Mouse (Mus musculus): Measurements from ENCODE around the gene Tjp1. TPM values are rescaled to one million over a fixed set of nuclear protein-coding genes. Genes with fewer than 3 reads are reported as not detected.

The Tjp1 gene
- total RNA-seq, 1 experiment: 39.3 TPM

DNA sequence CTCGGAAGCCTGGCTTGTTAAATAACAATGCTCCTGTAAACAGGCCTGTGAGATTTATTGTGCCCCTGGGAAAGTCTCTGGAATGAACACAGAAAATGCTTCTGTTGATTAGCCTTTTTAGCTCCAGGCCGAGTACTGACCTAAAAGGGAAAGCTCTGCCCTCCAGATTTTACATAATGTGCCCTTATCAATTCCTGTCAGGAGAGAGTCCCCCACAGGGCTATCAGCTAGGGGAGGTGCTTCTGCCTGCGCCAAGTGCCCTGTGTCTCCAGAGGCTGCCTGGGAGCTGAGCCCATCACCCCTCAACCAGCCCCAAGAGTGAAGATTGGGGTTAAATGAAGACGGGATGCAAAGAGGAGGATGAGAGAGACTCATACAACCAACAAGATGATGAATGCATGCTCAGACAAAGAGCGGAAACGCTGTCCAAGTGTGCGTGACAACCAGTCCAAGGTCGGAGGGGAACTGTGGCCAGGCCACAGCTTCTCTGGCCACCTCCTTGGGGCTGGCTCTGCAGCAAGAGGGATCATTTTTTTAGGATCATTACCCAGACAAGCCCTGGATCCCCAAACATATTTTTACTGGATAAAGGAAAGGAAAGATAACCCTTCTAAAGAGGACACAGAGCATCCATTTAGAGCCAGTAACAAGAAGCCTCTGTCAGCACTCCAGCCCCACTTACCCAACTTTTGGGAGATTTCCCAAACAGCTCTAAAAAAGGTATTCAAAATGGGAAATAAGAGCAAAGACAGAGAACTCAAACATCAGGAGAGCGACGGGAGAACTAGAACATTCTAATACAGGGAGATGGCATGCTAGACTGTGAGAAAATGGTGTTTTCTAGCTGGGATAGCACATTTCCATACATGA lies 110.1 kb downstream of the Tjp1 start:
- no peak overlapping the region for H3K27ac ChIP-seq (ENCODE audit: insufficient read depth, low read depth, low read length, poor library complexity, severe bottlenecking)
- no peaks in the 10 kb centered on the region for H3K9me3 ChIP-seq (ENCODE audit: control insufficient read depth, insufficient read depth, low read depth, low read length)
- H3K4me3 ChIP-seq (ENCODE audit: insufficient read depth in 1 of 2, low read depth in 1 of 2, low read length in 2 of 2, poor library complexity in 1 of 2, severe bottlenecking in 1 of 2): no peak overlapping the region
- no peaks in the 10 kb centered on the region for H3K36me3 ChIP-seq (ENCODE audit: control insufficient read depth, insufficient read depth, low read length, poor library complexity, severe bottlenecking)
- no peak for TF ChIP-seq CHD2 (IDR thresholded peaks at IDR 0.05; ENCODE audit: low read depth, low read length)
- no peak for TF ChIP-seq ZNF384 (IDR thresholded peaks at IDR 0.05; ENCODE audit: low read depth, low read length)
- no peak for DNase-seq (ENCODE audit: low read depth, low spot score)
- peaks cover 1 to 14% of the 10 kb centered on the region in 2 experiments; a peak in 3 of 4 replicates for H3K4me1 ChIP-seq (ENCODE audit: control insufficient read depth in 2 of 2, insufficient read depth in 2 of 2, low read length in 2 of 2, poor library complexity in 1 of 2)
- in situ Hi-C loops (cut with MboI; ENCODE audit: low sequenced_read_pairs in 2 of 2, unreplicated experiment in 2 of 2): no loop called here
- H3K9ac ChIP-seq (ENCODE audit: insufficient read depth, low read depth, low read length, poor library complexity, severe bottlenecking): no peak overlapping the region

DNA sequence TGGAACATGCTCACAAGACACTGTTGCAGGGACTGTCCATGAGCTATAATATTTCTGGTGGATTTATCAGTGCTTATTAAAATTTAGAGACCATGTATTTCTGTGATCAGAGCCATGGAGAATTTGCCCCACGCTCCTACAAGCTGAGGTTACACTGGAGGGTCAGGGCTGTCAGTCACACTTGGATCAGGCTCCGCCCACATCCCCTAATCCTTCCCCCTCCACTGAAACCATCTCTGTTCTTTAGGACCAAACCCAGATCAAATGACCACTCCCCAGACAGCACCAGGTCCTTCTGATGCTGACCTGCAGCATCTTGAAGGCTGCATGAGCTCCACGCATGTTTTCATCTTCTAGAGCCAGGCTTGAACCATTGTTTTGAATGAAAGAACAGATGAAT lies 111.1 kb downstream of the Tjp1 start:
- Histone ChIP-seq H3K9me3 (ENCODE audit: control insufficient read depth, insufficient read depth, low read depth, low read length) (no peaks in the 10 kb centered on the region), H3K36me3 (ENCODE audit: control insufficient read depth, insufficient read depth, low read length, poor library complexity, severe bottlenecking) (no peaks in the 10 kb centered on the region), H3K27ac (ENCODE audit: insufficient read depth, low read depth, low read length, poor library complexity, severe bottlenecking) (no peak overlapping the region), H3K4me1 (ENCODE audit: control insufficient read depth in 2 of 2, insufficient read depth in 2 of 2, low read length in 2 of 2, poor library complexity in 1 of 2) (peaks cover 0 to 12% of the 10 kb centered on the region in 2 experiments; a peak in 2 of 4 replicates), H3K9ac (ENCODE audit: insufficient read depth, low read depth, low read length, poor library complexity, severe bottlenecking) (no peak overlapping the region), H3K4me3 (ENCODE audit: insufficient read depth in 1 of 2, low read depth in 1 of 2, low read length in 2 of 2, poor library complexity in 1 of 2, severe bottlenecking in 1 of 2) (no peak overlapping the region)
- no peak for DNase-seq (ENCODE audit: low read depth, low spot score)
- in situ Hi-C loops (cut with MboI; ENCODE audit: low sequenced_read_pairs in 2 of 2, unreplicated experiment in 2 of 2): no loop called here
- TF ChIP-seq CHD2 (IDR thresholded peaks at IDR 0.05; ENCODE audit: low read depth, low read length) (no peak), HCFC1 (IDR thresholded peaks at IDR 0.05; ENCODE audit: borderline replicate concordance, insufficient read depth, low read length) (no peak)

DNA sequence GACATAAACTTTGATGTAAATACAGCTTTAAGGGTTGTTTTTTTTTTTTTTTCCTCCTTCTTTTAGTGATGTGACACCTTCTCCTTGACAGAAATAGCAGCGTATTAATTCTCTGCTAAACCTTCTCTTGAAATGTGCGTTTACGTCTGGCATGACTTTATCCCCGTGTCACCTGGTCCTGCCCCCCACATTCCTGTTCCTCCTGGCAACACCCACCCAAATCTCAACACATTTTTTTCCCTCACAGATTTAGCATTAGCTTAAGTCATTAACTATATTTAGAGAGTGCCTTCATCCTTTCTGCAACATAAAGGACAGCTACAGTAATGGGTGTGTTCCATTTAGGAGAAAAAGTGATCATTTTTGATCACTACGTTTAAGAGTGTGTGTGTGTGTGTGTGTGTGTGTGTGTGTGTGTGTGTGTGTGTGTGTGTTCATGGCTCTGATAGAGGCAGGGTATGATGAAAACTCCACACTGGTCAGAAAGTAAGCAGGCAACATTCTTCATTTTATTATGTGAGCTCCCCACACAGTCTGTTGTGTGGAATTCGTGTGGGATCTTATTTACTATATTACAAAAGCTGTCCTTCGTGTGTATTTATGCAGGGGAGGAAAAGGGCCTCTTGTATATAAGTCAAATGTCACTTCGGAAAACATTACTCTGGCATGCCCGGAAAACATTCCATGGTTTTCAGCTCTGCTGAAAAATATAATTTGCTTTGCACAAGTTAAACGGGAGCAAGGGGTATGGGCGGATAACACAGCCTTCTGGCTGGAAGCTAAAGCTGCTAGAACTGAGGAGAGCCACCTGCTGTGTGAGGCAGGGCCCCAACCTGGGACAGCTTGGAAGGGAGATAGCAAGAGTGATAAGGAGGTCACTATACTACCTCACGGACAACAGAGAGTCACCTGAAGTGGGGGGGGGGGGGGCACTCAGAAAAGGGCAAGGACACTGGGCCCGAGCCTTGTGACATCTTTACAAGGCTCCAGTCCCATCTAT lies 113.3 kb downstream of the Tjp1 start:
- Histone ChIP-seq H3K9ac (ENCODE audit: insufficient read depth, low read depth, low read length, poor library complexity, severe bottlenecking) (no peak overlapping the region), H3K4me3 (ENCODE audit: insufficient read depth in 1 of 2, low read depth in 1 of 2, low read length in 2 of 2, poor library complexity in 1 of 2, severe bottlenecking in 1 of 2) (no peak overlapping the region), H3K4me1 (ENCODE audit: control insufficient read depth in 2 of 2, insufficient read depth in 2 of 2, low read length in 2 of 2, poor library complexity in 1 of 2) (peaks cover 0 to 9% of the 10 kb centered on the region in 2 experiments; a peak in 1 of 4 replicates), H3K27ac (ENCODE audit: insufficient read depth, low read depth, low read length, poor library complexity, severe bottlenecking) (no peak overlapping the region), H3K36me3 (ENCODE audit: control insufficient read depth, insufficient read depth, low read length, poor library complexity, severe bottlenecking) (no peaks in the 10 kb centered on the region), H3K9me3 (ENCODE audit: control insufficient read depth, insufficient read depth, low read depth, low read length) (no peaks in the 10 kb centered on the region)
- TF ChIP-seq HCFC1 (IDR thresholded peaks at IDR 0.05; ENCODE audit: borderline replicate concordance, insufficient read depth, low read length) (no peak), MAFK (IDR thresholded peaks at IDR 0.05; ENCODE audit: insufficient read depth, low read depth, low read length) (no peak), ZNF384 (IDR thresholded peaks at IDR 0.05; ENCODE audit: low read depth, low read length) (no peak), ZC3H11A (IDR thresholded peaks at IDR 0.05; ENCODE audit: borderline replicate concordance, low read depth, low read length) (no peak), CHD2 (IDR thresholded peaks at IDR 0.05; ENCODE audit: low read depth, low read length) (no peak)
- DNase-seq (ENCODE audit: low read depth, low spot score): no peak
- in situ Hi-C loops (cut with MboI; ENCODE audit: low sequenced_read_pairs in 2 of 2, unreplicated experiment in 2 of 2): no loop called here

DNA sequence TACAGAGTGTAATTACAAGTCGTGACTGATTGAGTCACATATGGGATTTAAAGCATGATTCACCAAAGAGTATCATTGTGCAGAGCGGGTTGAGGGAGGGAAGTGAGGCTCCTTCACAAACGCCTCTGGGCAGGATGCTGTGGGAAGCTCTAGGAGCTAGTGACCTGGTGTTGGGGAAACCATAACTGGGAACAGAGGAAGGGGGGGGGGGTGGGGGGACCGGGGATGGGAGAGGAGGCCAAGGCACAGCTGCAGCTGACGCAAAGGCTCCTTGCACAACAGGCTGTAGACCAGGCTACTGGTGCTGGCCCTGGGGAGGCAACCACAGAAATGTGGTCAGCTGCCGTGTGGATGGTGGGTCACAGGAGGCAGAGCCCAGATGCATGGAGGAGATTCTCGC lies 116.9 kb downstream of the Tjp1 start:
- in situ Hi-C loops (cut with MboI; ENCODE audit: low sequenced_read_pairs in 2 of 2, unreplicated experiment in 2 of 2): no loop called here
- H3K4me1 ChIP-seq (ENCODE audit: control insufficient read depth in 2 of 2, insufficient read depth in 2 of 2, low read length in 2 of 2, poor library complexity in 1 of 2): no peaks in the 10 kb centered on the region
- no peak overlapping the region for H3K9ac ChIP-seq (ENCODE audit: insufficient read depth, low read depth, low read length, poor library complexity, severe bottlenecking)
- H3K36me3 ChIP-seq (ENCODE audit: control insufficient read depth, insufficient read depth, low read length, poor library complexity, severe bottlenecking): no peaks in the 10 kb centered on the region
- H3K9me3 ChIP-seq (ENCODE audit: control insufficient read depth, insufficient read depth, low read depth, low read length): no peaks in the 10 kb centered on the region
- no peak for TF ChIP-seq ZC3H11A (IDR thresholded peaks at IDR 0.05; ENCODE audit: borderline replicate concordance, low read depth, low read length)
- no peak for TF ChIP-seq ZNF384 (IDR thresholded peaks at IDR 0.05; ENCODE audit: low read depth, low read length)
- no peak for TF ChIP-seq CHD2 (IDR thresholded peaks at IDR 0.05; ENCODE audit: low read depth, low read length)
- TF ChIP-seq MAFK (IDR thresholded peaks at IDR 0.05; ENCODE audit: insufficient read depth, low read depth, low read length): no peak
- TF ChIP-seq HCFC1 (IDR thresholded peaks at IDR 0.05; ENCODE audit: borderline replicate concordance, insufficient read depth, low read length): no peak
- H3K27ac ChIP-seq (ENCODE audit: insufficient read depth, low read depth, low read length, poor library complexity, severe bottlenecking): no peak overlapping the region
- H3K4me3 ChIP-seq (ENCODE audit: insufficient read depth in 1 of 2, low read depth in 1 of 2, low read length in 2 of 2, poor library complexity in 1 of 2, severe bottlenecking in 1 of 2): no peak overlapping the region
- DNase-seq (ENCODE audit: low read depth, low spot score): no peak

All from ES-E14 (cell line).